Mouse (Mus musculus): ENCODE measurements around the gene Rpe.

DNA sequence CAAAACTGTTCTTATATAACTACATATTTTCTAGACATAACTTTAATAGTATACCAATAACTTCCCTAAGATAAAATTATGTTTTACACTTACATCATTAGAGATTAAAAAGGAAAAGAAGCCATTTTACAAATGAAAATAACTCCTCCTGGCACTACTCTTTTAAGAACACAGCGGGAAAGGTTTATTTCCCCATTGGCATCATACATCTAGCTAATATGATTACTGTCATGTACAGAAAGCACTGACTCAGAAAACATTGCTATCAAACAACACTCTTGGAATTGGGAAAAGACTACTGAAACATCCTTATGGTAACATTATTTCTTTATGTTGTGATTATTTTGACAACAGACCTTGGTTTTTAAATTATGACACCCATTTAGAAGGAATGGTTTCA lies 68.1 kb downstream of the Rpe start:
- no peak for TF ChIP-seq CTCF (IDR thresholded peaks at IDR 0.05; ENCODE audit: extremely low read depth, insufficient read depth, low read length)
- TF ChIP-seq POLR2A (IDR thresholded peaks at IDR 0.05; ENCODE audit: extremely low read depth, insufficient read depth, low read length): no peak

Data from cortical plate, adult 2 months (tissue).